Mouse (Mus musculus) olfactory bulb, adult 2 months (tissue): Measurements from ENCODE around the gene Gnai2. TPM values are rescaled to one million over a fixed set of nuclear protein-coding genes. Genes with fewer than 3 reads are reported as not detected.

ENCODE experiments used
- H3K27ac ChIP-seq: fragments of 200-500 bp; 2 replicates; pipeline ENCODE4 v1.5.1; 2012; ENCODE audit warnings: low read depth, low read length; ENCODE audit not compliant: insufficient read depth
- H3K4me1 ChIP-seq: fragments of 200-500 bp; 2 replicates; pipeline ENCODE4 v1.6.1; 2012; ENCODE audit warnings: low read length; ENCODE audit not compliant: control insufficient read depth, insufficient read depth
- H3K4me3 ChIP-seq: fragments of 200-500 bp; 2 replicates; pipeline ENCODE4 v1.5.1; 2012; ENCODE audit warnings: mild to moderate bottlenecking, low read depth, low read length, moderate library complexity; ENCODE audit not compliant: insufficient read depth
- CTCF ChIP-seq: fragments of 200-500 bp; IDR thresholded peaks from 2 replicates; pipeline ENCODE4 v1.5.1; 2012; ENCODE audit warnings: low read depth, mild to moderate bottlenecking, low read length, moderate library complexity; ENCODE audit not compliant: insufficient read depth
- POLR2A ChIP-seq: fragments of 200-500 bp; IDR thresholded peaks from 2 replicates; pipeline ENCODE4 v1.6.1; 2012; ENCODE audit warnings: mild to moderate bottlenecking, low read depth, low read length, moderate library complexity; ENCODE audit not compliant: insufficient read depth
- WGBS: fragments of 180-500 bp; shearing (Covaris S2); methylation state at CpG from one replicate; pipeline ENCODE4 v1.1.7; 2018; 5-methylcytosine and 5-hydroxymethylcytosine counted together
- polyA plus RNA-seq: library from polyadenylated mRNA; stranded (reverse); fragments of >200 nt; gene quantifications from 2 replicates; pipeline ENCODE4 v1.2.4, GENCODE M21; 2012; ENCODE audit warnings: low replicate concordance; ENCODE audit not compliant: missing spikeins, insufficient read depth, insufficient read length

Gnai2 gene
- polyA plus RNA-seq, 1 experiment: 1,429 TPM

GRCm38 (mm10) chr9:107619546-107619879 lies 15.7 kb downstream of the Gnai2 start:
- H3K27ac ChIP-seq: no peak overlapping the region
- TF ChIP-seq CTCF (no peak), POLR2A (no peak)
- peaks cover 17% of the 10 kb centered on the region for H3K4me1 ChIP-seq
- WGBS: 66% methylated on average over 13 of the region's 13 CpGs
- no peak overlapping the region for H3K4me3 ChIP-seq

- no peak for TF ChIP-seq POLR2A
- TF ChIP-seq CTCF: no peak
- Histone ChIP-seq H3K4me1 (peaks cover 12% of the 10 kb centered on the region; the same call in 1 of the 2 replicates), H3K4me3 (no peak overlapping the region), H3K27ac (peak overlapping the region; percentile 41; the same call in 1 of the 2 replicates)
- 43% methylated on average over 13 of the region's 13 CpGs for WGBS
These were observed 16.2 kb downstream of the Gnai2 start for GRCm38 (mm10) chr9:107618778-107619545.

GRCm38 (mm10) chr9:107618098-107618497 lies 17.1 kb downstream of the Gnai2 start:
- WGBS: 79% methylated on average over 6 of the region's 6 CpGs
- peaks cover 12% of the 10 kb centered on the region; the same call in 1 of the 2 replicates for H3K4me1 ChIP-seq
- no peak for TF ChIP-seq POLR2A
- TF ChIP-seq CTCF: no peak
- no peak overlapping the region for H3K4me3 ChIP-seq
- H3K27ac ChIP-seq: peak overlapping the region; percentile 27; the same call in 1 of the 2 replicates

GRCm38 (mm10) chr9:107617461-107617860 lies 17.7 kb downstream of the Gnai2 start:
- TF ChIP-seq CTCF: no peak
- TF ChIP-seq POLR2A: no peak
- H3K4me1 ChIP-seq: peaks cover 14% of the 10 kb centered on the region; the same call in 1 of the 2 replicates
- no peak overlapping the region for H3K4me3 ChIP-seq
- 75% methylated on average over 2 of the region's 2 CpGs for WGBS
- no peak overlapping the region for H3K27ac ChIP-seq

GRCm38 (mm10) chr9:107615035-107615434 lies 20.1 kb downstream of the Gnai2 start:
- H3K27ac ChIP-seq: no peak overlapping the region
- no peak overlapping the region for H3K4me3 ChIP-seq
- 76% methylated on average over 4 of the region's 4 CpGs for WGBS
- H3K4me1 ChIP-seq: peaks cover 26% of the 10 kb centered on the region
- TF ChIP-seq POLR2A (no peak), CTCF (no peak)

- Histone ChIP-seq H3K4me3 (peak overlapping the region; percentile 38), H3K4me1 (peaks cover 15% of the 10 kb centered on the region), H3K27ac (peak overlapping the region; percentile 76)
- no peak for TF ChIP-seq POLR2A
- no peak; the same call in 1 of the 2 replicates for TF ChIP-seq CTCF
- WGBS: 5% methylated on average over 12 of the region's 12 CpGs
These were observed 22.1 kb downstream of the Gnai2 start for GRCm38 (mm10) chr9:107612945-107613569.

- peak; percentile 76 for TF ChIP-seq POLR2A
- peak; percentile 97 for TF ChIP-seq CTCF
- H3K4me1 ChIP-seq: peaks cover 15% of the 10 kb centered on the region
- WGBS: under 1% methylated on average over 48 of the region's 48 CpGs
- H3K27ac ChIP-seq: peak overlapping the region; percentile 97
- peak overlapping the region; percentile 48 for H3K4me3 ChIP-seq
These were observed 22.8 kb downstream of the Gnai2 start for GRCm38 (mm10) chr9:107612191-107612944.

GRCm38 (mm10) chr9:107611456-107612190 lies 23.5 kb downstream of the Gnai2 start:
- no peak for TF ChIP-seq CTCF
- TF ChIP-seq POLR2A: no peak
- Histone ChIP-seq H3K27ac (peak overlapping the region; percentile 97), H3K4me3 (peak overlapping the region; percentile 48), H3K4me1 (peaks cover 15% of the 10 kb centered on the region)
- WGBS: 46% methylated on average over 6 of the region's 6 CpGs
